Mouse (Mus musculus) embryonic facial prominence, embryonic 15.5 days (tissue): ENCODE data around the gene Jchain. TPM values are rescaled to one million over a fixed set of nuclear protein-coding genes. Genes with fewer than 3 reads are reported as not detected.

Source experiments
- ATAC-seq: fragments of 200-750 bp; cut with Nextera tagmentation; 2 replicates; pipeline ENCODE4 v1.8.0; 2017; ENCODE audit warnings: low read depth, moderate TSS enrichment; ENCODE audit not compliant: insufficient number of reproducible peaks, low FRiP score, low TSS enrichment
- H3K27ac ChIP-seq: fragments of 300-500 bp; sonication (generic); replicated peaks from 2 replicates; pipeline ENCODE4 v1.5.1; 2015; ENCODE audit warnings: mild to moderate bottlenecking, inconsistent platforms
- H3K27me3 ChIP-seq: fragments of 300-500 bp; sonication (generic); 2 replicates; pipeline ENCODE4 v1.6.1; 2015; ENCODE audit warnings: inconsistent platforms
- H3K36me3 ChIP-seq: fragments of 300-500 bp; sonication (generic); 2 replicates; pipeline ENCODE4 v1.6.1; 2015; ENCODE audit warnings: mild to moderate bottlenecking, inconsistent platforms
- H3K4me1 ChIP-seq: fragments of 300-500 bp; sonication (generic); 2 replicates; pipeline ENCODE4 v1.6.1; 2015; ENCODE audit warnings: inconsistent platforms
- H3K4me2 ChIP-seq: fragments of 300-500 bp; sonication (generic); replicated peaks from 2 replicates; pipeline ENCODE4 v1.6.1; 2015; ENCODE audit warnings: mild to moderate bottlenecking, inconsistent platforms
- H3K4me3 ChIP-seq: fragments of 300-500 bp; sonication (generic); replicated peaks from 2 replicates; pipeline ENCODE4 v1.5.1; 2015; ENCODE audit warnings: mild to moderate bottlenecking, inconsistent platforms
- H3K9ac ChIP-seq: fragments of 300-500 bp; sonication (generic); 2 replicates; pipeline ENCODE4 v1.6.1; 2015; ENCODE audit warnings: inconsistent platforms
- H3K9me3 ChIP-seq: fragments of 300-500 bp; sonication (generic); replicated peaks from 2 replicates; pipeline ENCODE4 v1.6.1; 2016; ENCODE audit warnings: inconsistent platforms
- WGBS: fragments of 180-500 bp; shearing (Covaris S2); methylation state at CpG from one replicate; pipeline ENCODE4 v1.1.7; 2015; 5-methylcytosine and 5-hydroxymethylcytosine counted together
- polyA plus RNA-seq: library from polyadenylated mRNA; unstranded; fragments of >200 nt; fragmentation: Nextera tagmentation; extraction: Ambion mirVana; gene quantifications from 2 replicates; pipeline ENCODE4 v1.2.1, GENCODE M21; 2015

Jchain gene
- polyA plus RNA-seq, 1 experiment from 2014 or later, result 0.15 TPM

DNA sequence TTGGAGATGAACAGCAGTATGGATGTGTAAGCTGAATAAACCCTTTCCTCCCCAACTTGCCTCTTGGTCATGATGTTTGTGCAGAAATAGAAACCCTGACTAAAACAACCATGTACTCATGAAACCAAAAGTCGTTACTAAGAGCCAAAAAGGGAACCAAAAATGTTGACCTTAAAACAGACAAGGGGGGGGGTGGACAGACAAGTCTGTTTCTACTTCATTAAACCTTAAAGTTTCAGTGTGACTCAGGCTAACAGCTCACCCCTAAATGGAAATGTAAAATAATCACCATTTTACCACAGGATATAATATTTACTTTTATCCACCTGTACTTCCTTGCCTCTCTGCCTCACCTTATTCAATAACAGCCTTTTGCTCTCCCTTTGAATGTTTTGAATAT is 19.1 kb downstream of the Jchain start:
- H3K4me3 ChIP-seq, result no peak overlapping the region
- no peak overlapping the region for H3K9ac ChIP-seq
- H3K27ac ChIP-seq, result no peak overlapping the region
- H3K9me3 ChIP-seq, result no peaks in the 10 kb centered on the region
- no peak for ATAC-seq
- H3K27me3 ChIP-seq, result no peaks in the 10 kb centered on the region
- H3K4me2 ChIP-seq, result no peak overlapping the region
- H3K36me3 ChIP-seq, result no peaks in the 10 kb centered on the region
- H3K4me1 ChIP-seq, result no peaks in the 10 kb centered on the region
- WGBS, result 81% methylated on average over 1 of the region's 1 CpGs

DNA sequence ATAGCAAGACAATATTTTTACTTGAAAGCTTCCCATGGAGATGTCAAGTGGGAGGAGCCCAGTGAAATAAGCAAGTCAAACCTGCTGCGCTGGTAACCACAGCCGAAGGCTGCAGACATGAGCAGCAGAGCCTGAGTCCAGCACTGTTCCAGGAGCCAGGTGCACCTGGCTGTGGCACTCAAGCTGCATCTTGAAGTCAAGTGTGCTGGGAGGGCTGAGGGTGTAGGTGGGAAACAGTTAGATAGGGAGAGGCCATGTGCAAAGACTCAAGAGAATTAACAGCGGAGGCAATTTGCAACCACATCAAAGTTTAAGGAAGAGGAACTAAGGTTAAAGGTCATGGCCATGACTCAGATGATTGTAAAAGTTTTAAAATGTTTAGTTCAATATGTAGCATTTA is 27.9 kb downstream of the Jchain start:
- ATAC-seq, result no peak
- WGBS, result 60% methylated on average over 3 of the region's 3 CpGs
- no peaks in the 10 kb centered on the region for H3K27me3 ChIP-seq

DNA sequence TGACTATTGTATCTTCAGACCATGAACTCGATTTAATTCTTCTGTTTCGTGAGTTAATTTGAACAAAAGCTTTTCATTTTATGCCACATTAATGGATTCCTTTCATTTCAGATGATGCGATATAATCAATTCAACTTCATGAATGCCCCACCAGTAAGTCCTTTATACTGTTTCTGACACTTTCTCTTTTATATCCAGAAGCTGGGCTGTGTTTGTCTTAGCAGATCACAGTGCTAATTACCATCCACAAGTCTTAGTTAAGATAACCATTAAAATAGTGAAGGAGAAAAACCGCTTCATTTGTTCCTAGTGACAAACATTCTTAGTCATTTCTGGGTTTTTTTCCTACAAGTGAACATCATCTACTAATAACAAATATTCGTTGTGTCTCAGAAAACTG is 36.6 kb downstream of the Jchain start:
- ATAC-seq, result no peak
- Histone ChIP-seq H3K9ac (no peak overlapping the region), H3K4me2 (no peak overlapping the region), H3K27me3 (no peaks in the 10 kb centered on the region), H3K4me3 (no peak overlapping the region), H3K27ac (no peak overlapping the region), H3K4me1 (no peaks in the 10 kb centered on the region), H3K9me3 (no peaks in the 10 kb centered on the region), H3K36me3 (no peaks in the 10 kb centered on the region)
- WGBS, result 79% methylated on average over 5 of the region's 5 CpGs

More for the DNA sequence above, 27.9 kb downstream of the Jchain start:
- H3K4me2 ChIP-seq, result no peak overlapping the region
- no peak overlapping the region for H3K9ac ChIP-seq
- H3K4me1 ChIP-seq, result no peaks in the 10 kb centered on the region
- no peaks in the 10 kb centered on the region for H3K36me3 ChIP-seq
- H3K4me3 ChIP-seq, result no peak overlapping the region
- H3K27ac ChIP-seq, result no peak overlapping the region
- 0 out of 2 replicates have a peak, but pooled peaks cover 4% of the 10 kb centered on the region for H3K9me3 ChIP-seq

DNA sequence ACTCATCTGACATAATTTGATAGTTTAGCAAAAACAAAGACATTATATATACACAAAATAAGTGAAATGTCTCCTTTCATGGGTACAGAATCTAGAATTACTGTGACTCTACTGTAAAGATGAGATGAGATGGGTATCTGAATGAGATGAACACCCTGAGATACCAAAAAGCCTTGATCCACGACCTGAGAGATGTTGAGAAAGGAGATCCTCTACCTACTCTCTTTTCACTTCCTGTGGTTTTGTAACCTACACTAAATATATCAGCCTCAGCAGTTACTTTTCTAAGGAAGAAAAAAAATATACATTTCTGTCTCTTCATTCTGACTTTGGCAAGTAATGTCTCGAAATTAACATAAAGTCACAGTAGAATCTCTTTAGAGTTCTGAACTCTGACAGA is 38.7 kb downstream of the Jchain start:
- Histone ChIP-seq H3K27ac (no peak overlapping the region), H3K9ac (no peak overlapping the region), H3K4me2 (no peak overlapping the region), H3K4me3 (no peak overlapping the region), H3K9me3 (no peaks in the 10 kb centered on the region), H3K4me1 (no peaks in the 10 kb centered on the region), H3K36me3 (no peaks in the 10 kb centered on the region), H3K27me3 (no peaks in the 10 kb centered on the region)
- no peak for ATAC-seq
- 67% methylated on average over 2 of the region's 2 CpGs for WGBS

DNA sequence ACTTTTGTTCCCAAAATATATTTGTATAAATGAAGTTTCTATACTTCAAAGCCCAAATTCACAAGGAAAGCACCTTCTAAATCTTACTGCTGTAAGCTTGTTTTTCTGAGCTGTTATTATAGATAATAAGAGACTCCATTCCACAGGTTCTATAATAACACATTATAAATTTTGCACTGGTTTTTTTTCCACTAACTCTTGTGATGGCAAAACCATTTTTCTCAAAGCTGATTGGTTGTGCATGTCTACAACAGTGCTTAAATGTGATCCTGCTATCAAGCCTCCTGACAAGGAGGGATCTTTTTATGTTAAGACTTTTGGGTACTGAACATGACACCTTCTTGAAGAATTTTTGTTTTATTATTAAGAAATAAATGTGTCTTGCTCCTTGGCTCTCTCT is 40.0 kb downstream of the Jchain start, which contains the start of gene Enam:
Gene Enam (plus strand): TSS at position 301 of the 400 bp plus-strand sequence.
- no peaks in the 10 kb centered on the region for H3K36me3 ChIP-seq
- H3K4me3 ChIP-seq, result no peak within 1 kb of the TSS
- H3K27me3 ChIP-seq, result no peaks in the 10 kb centered on the region
- no peak within 1 kb of the TSS for H3K9ac ChIP-seq
- ATAC-seq, result no peak
- H3K9me3 ChIP-seq, result no peaks in the 10 kb centered on the region
- no peaks in the 10 kb centered on the region for H3K4me1 ChIP-seq
- no peak within 1 kb of the TSS for H3K4me2 ChIP-seq
- no peak within 1 kb of the TSS for H3K27ac ChIP-seq

Other genes starting within 250 kb of the Jchain start
- gene Prol1, start 210.6 kb downstream of the Jchain start, polyA plus RNA-seq, result not detected in 2 replicates
- not detected in 2 replicates for gene Amtn, start 151.8 kb downstream of the Jchain start, polyA plus RNA-seq
- gene Ambn, start 71.9 kb downstream of the Jchain start, polyA plus RNA-seq, result 6.1 and 6.9 TPM in 2 replicates
- 0.05 TPM in 1 of 2 replicates, not detected in the other for gene Enam, start 39.9 kb downstream of the Jchain start, polyA plus RNA-seq
- gene Utp3, start 26.6 kb upstream of the Jchain start, polyA plus RNA-seq, result 68.3 and 72.3 TPM in 2 replicates
- gene Rufy3, start 37.1 kb upstream of the Jchain start, polyA plus RNA-seq, result 14.9 and 17.3 TPM in 2 replicates
- gene Grsf1, start 148.3 kb upstream of the Jchain start, polyA plus RNA-seq, result 57.5 and 59.3 TPM in 2 replicates
- gene Mob1b, start 193.0 kb upstream of the Jchain start, polyA plus RNA-seq, result 10.6 and 10.8 TPM in 2 replicates
- gene Dck, start 237.1 kb upstream of the Jchain start, polyA plus RNA-seq, result 37.7 and 38.8 TPM in 2 replicates